Mouse (Mus musculus) embryonic stem cell, embryonic (primary cell): ENCODE measurements at regions not wholly inside any gene's neighbourhood (a gene's known extent, or its start where the extent isn't known, plus 50 kb on each side); places are given as distances from the start of the nearest gene placed in this dataset.

Experiments
- CTCF ChIA-PET, 4 experiments: fragments of 300-600 bp in 2 of 4; fragments of 350-600 bp in 2 of 4; sonication (Branson Sonifier 250); formaldehyde crosslinking; loops; one replicate each; lab custom pipeline; 2022; ENCODE audit warnings: inconsistent platforms in 2 of 4; lab: Charles Lee
- POLR2A ChIA-PET, 4 experiments: fragments of 300-600 bp in 2 of 4; fragments of 350-600 bp in 2 of 4; sonication (Branson Sonifier 250); formaldehyde crosslinking; loops; one replicate each; lab custom pipeline; 2022; ENCODE audit warnings: antibody characterized with exemption in 4 of 4, inconsistent platforms in 1 of 4; lab: Charles Lee

DNA sequence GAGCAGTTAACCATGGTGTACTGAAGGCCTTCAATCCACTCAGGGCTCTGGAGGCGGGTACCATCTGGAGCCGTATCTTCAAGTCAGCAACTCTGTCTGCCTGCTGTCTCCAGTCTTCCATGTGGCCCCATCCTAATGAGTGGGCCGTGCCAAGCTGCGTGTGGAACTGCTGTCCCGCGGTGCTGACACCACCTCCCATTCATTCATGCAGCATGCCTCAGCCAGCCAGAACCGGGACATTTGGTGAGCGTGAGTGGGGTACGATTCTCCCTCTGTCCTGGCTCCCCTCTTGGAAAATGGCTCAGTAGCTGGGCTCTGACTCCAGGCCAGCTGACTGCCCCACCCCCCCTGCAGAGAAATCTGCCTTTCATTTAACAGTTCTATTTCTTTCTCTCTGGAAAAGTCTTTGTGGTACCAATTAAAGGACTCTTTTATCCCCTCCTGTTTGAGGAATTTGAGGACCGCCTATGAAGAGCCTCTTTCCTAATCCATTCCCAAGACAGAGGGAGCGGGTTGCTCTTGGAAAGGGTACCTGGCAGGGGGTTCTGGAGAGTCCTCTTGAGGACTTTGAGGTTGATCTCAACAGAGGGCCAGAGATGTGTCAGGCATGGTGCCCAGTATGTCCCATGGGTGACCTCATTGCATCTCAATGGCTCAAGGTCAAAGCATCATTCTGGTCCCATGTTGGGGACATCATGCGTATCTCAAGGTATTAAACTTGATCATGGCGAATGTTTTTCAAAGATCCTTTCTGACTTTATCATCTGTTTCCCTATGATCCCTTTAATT is 55.5 kb upstream of the Brd7 start:
- CTCF ChIA-PET, result no interaction called here

DNA sequence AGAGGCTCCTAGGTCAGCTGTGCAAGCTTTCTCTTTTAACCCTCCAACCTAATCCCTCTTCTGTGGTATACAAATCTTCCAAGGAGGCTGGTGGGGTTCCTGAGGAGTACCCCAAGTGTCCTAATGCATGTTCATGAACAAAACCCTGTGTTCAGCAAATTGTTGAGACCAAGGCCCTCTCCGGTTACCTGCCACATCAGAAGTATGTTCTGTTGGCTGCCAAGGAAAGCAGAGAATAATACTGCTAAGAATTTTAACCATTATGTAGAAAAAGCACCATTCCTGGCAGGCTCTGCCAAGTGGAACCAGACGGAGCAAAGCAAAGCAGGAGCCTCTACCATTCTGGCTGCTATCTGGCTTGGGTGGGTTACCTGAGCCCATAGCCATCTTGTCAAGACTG is 61.3 kb upstream of the Brd7 start:
- ChIA-PET CTCF (interaction anchor here in 1 of 4 experiments (0.9 kb wide), 1 partner anchor 40 kb away, joined by 3 read pairs; no protein-coding TSS in a partner anchor), POLR2A (no interaction called here)

More for the DNA sequence above, 55.5 kb upstream of the Brd7 start:
- POLR2A ChIA-PET, result interaction anchor here in 1 of 4 experiments (0.6 kb wide), 1 partner anchor 71 kb away, joined by 3 read pairs; no protein-coding TSS in a partner anchor

DNA sequence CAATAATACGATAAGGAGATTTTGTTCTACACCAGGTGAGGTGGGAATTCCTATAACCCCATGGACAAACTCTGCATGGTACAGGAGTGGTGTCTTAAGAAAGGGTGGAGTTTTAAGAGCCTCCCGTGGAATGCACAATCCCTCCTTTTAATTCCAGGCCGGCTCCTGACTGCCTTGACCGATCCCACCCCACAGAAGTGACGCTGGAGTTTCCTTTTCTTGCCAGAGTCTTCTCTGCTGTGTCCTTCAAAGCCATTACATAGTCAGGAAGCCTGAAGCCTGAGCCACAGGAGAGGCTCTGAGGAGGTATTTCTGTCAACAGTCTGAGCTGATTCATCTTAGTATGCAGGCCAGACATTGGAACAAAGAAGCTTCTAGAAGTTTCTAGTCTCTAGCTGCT is 66.6 kb upstream of the Brd7 start:
- CTCF ChIA-PET, result interaction anchor here in 1 of 4 experiments (0.8 kb wide), 1 partner anchor 18 kb away, joined by 3 read pairs; no protein-coding TSS in a partner anchor
- POLR2A ChIA-PET, result interaction anchor here in 1 of 4 experiments (0.7 kb wide), 1 partner anchor 274 kb away, joined by 5 read pairs; no protein-coding TSS in a partner anchor

DNA sequence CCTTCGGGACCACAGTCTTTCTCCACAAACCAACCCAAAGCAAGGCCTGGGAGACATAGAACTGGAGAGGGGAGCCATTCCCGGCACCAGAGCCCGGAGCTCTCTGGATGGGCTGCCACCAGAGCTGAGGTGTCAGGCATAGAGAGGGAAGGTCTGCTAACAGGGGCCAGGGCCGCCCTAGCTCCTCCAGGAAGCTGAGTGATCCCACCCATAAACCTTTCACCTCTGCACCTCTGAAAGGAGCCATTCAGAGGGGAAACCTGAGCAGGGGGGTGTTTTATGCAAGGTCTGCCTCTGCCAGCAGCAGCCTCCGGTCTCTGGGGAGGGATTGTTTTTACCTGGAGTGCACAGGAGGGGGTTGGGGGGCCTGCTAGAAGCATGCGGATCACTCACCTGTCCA is 69.4 kb upstream of the Brd7 start:
- ChIA-PET POLR2A (no interaction called here), CTCF (interaction anchor here in 1 of 4 experiments (0.7 kb wide), 1 partner anchor 13 kb away, joined by 3 read pairs; no protein-coding TSS in a partner anchor)

DNA sequence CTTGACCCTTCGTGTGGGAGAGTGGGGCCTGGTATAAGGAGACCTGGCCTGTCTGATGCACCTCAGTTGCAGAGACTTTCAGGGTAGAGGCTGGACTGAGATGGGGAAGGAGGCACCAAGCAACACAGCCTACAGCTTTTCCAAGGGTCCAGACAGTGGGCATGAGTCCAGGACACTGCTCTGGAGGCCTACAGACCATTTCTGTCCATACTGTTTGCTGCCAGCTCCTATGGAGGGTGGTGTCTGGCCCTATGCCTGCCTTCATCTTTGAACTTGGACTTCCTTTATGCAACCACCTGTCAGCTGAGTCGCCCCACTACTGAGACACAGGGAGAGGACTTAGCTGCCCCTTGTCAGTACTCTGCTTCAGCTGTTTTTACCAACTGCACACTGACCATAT is 73.7 kb upstream of the Brd7 start:
- CTCF ChIA-PET, result interaction anchor here in 1 of 4 experiments (0.6 kb wide), 1 partner anchor 587 kb away, joined by 7 read pairs; no protein-coding TSS in a partner anchor
- POLR2A ChIA-PET, result no interaction called here

DNA sequence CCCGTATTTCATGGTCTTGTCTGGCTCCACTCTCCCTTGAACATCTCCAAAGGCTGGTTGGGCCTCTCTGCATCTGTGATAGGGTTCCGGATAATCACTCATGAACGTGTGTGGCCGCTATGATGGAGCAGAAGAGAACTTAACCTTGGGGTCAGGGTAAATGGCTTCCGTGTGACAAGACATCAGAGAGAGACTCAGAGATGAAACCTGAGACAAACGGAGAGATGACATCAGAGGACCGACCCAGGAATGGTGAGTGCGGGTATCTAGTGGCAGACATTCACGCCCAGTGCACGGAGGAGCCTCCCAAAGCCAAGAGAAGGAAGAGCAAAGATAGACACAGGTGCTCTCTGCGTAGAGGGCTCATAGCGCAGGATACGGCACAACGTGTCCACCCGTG is 78.2 kb upstream of the Brd7 start:
- CTCF ChIA-PET, result no interaction called here
- POLR2A ChIA-PET, result no interaction called here

DNA sequence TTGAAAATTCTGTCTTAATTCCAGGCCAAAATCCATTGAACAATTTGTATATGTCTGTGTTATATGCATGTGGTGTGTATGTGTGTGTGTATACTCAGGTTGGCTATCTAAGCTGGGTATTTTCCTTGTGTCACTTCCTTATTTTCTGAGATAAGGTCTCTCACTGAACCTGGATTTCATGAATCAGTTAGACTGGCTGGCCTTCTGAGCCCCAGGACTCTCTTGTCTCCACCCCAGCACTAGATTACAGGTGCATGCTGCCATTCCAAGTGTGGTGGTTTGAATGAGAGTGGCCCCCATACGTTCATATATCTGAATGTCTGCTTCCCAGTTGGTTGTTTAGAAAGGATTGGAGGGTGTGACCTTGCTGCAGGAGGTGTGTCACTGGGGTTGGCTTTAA is 77.8 kb upstream of the Nkd1 start:
- CTCF ChIA-PET, result no interaction called here

DNA sequence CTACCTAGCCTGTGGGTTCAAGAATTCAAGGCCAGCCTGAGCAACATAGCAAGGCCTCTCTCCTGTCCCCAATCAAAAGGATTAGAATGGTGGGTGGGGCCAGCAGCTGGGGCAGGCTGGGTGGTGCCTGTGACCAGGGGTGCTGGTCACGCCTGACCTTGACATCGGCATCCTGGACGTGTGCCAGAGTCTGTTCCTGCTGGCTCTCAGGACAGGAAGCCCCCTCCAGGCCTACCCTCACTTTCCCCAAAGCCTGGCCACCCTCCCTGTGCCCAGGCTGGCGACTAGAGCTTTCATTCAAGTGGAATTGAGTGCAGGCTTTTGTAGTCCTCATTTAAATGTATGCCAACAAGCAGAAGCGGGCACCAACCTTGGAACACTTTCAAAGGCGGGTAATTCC is 73.7 kb upstream of the Nkd1 start:
- ChIA-PET POLR2A (no interaction called here), CTCF (no interaction called here)

More for the DNA sequence above, 77.8 kb upstream of the Nkd1 start:
- POLR2A ChIA-PET, result no interaction called here

DNA sequence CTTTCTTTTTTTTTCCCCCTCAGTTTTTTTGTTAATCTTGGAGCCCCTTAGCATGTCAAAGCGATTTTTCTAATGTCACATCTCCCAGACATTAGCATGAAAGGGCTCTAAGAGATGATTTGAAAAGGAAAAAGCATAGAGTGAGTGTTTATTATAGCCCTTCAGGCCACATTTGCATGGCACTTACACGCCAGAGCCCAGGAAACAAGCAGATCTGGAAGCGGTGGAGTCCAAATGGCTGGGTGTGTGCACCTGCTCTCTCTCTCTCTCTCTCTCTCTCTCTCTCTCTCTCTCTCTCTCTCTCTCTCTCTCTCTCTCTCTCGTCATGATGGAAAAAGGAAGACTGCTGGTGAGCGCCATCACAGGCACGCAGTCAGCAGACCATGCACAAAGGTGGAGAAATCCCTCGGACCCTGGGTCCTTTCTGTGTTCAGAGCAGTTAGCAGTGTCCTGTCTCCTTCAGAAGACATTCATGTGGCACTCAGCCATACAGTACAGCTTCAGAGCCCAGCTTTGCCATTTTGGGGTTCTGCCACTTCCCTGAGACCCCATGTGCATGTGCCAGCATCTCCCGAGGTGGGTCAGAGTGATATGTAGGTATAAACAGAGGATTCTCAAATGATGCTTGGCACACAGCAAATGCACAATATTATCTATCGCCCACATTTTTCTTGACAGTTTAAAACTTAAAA is 73.2 kb upstream of the Nkd1 start:
- ChIA-PET CTCF (interaction anchor here in 2 of 4 experiments (0.5 to 0.7 kb wide), 2 partner anchors 33 to 204 kb away, joined by 4 read pairs; no protein-coding TSS in a partner anchor), POLR2A (no interaction called here)

DNA sequence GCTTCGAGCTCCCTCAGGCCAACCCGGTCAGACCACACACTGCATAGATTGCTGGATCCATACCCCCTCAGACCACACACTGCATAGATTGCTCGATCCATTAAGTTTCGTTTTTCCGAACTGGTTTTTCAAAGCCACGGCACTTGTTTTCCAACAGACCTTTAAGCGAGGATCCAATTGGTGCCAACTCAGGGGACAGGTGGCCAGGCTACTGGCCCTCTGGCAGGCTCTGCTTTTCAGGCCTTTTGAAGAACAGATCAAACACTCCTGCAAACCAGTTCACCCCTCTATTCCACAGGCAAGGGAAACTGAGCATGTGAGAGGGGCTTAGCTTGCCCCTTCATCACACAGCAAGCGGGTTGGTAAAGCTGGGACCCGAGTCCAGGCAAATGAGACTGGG is 72.2 kb upstream of the Nkd1 start:
- CTCF ChIA-PET, result interaction anchor here in 1 of 4 experiments (0.5 kb wide), 1 partner anchor 34 kb away, joined by 4 read pairs; no protein-coding TSS in a partner anchor

DNA sequence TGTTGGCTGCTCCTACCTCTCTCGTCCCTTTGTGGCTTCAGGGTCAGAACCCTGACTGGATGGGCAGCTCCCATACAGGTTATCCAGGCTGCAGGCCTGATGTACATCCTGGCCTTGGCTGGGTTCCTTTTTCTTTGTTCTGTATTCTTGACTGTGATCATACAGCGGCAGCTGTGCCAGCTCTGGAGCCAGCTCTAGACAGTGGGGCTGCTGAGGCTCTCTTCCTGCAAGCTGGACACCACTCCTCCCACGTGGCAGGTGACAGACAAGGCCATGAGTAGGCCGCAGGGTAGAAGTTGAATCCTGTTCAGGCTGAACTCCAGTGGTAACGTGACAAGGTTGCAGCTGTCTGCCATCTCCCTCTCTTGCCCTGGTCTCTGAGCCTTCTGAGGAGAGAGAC is 71.6 kb upstream of the Nkd1 start:
- POLR2A ChIA-PET, result interaction anchor here in 2 of 4 experiments (0.6 kb wide), 2 partner anchors 29 to 184 kb away, joined by 3 read pairs; no protein-coding TSS in a partner anchor
- CTCF ChIA-PET, result interaction anchor here in 1 of 4 experiments (0.6 kb wide), 1 partner anchor 184 kb away, joined by 4 read pairs; no protein-coding TSS in a partner anchor

More for the DNA sequence above, 72.2 kb upstream of the Nkd1 start:
- POLR2A ChIA-PET, result interaction anchor here in 1 of 4 experiments (0.6 kb wide), 1 partner anchor 501 kb away, joined by 3 read pairs; no protein-coding TSS in a partner anchor

DNA sequence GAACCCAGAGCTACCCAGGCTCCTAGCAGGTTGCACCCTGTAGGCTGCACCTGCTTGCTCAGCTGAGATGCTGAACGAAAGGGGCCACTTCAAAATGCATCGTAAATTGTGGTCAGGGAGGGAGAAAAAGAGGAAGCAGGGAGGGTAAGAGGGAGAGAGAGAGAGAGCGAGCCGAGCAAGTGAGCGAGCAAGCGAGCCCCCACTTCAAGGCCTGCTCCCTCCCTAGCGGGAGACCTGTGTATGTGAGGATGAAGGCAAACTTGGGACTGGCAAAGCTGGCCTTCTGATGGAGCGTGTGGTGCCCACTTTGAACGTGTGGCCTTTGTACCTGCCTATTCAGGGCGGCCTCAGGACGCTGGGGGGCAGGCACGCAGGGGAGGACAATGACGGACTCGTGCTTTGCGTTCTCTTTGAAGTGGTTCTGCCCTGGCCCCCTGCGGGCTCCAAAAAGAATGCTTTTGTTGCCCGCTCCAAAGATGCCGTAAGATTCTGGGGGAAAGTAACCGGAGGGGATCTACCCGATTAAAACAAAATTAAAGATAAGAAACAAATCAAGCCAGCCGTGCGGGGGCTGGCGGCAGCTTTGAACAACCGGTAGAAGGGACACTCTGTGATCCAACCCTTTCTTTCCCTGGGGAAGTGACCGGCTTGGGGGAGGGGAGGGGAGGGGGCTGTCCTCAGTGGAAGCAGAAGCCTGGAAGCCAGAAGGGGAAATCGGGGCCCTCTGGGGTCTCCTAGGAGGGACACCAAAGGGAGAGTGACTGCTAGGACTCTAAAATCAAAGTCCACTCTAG is 70.1 kb upstream of the Nkd1 start:
- ChIA-PET POLR2A (interaction anchor here in 1 of 4 experiments (0.5 to 0.7 kb wide), 2 partner anchors 175 to 1585 kb away, joined by 4 read pairs; no protein-coding TSS in a partner anchor), CTCF (interaction anchor here in 2 of 4 experiments (0.6 to 0.7 kb wide), 4 partner anchors 20 to 1375 kb away, joined by 3 to 5 read pairs (median 4); no protein-coding TSS in a partner anchor)

DNA sequence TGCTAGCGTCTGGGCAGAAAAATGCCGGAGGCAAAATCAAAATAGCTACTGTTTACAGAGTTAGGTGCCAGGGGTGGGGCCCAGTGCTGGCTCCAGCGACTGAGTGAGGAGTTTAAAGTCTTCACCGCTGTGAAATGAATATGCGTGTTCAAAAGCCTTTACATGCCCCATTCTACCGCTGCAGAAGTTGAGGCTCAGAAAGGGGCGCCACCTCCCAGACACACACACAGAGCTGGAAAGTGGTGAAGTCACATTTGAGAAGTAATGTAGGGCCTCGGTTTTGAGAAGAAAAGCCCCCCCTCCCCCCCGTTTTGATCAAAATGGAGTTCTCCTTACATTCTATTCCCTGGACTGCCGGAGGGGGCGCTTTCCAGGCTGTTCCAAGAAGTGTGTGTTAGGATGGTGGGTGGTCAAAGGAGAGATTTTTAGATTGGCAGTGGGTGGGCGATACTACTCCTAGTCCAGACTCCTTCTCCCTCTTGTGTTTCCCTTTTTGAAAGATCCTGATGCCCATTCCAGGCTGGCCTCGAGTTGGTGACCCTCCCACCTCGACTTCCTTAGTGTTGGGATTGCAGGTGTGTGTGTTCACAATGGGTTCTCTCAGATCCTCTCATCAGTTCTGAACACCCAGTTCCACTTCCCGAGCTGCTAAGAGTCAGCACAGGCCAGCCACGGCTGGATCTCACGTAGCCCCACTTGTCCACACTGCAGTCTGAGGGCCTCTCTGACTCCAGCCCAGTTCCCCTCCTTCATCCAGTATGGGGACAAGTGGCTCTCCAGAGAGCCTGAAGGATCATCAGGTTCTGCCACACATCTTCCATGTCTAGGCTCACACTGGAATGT is 69.3 kb upstream of the Nkd1 start:
- ChIA-PET POLR2A (no interaction called here), CTCF (interaction anchor here in 1 of 4 experiments (0.7 kb wide), 1 partner anchor 900 kb away, joined by 4 read pairs; no protein-coding TSS in a partner anchor)

DNA sequence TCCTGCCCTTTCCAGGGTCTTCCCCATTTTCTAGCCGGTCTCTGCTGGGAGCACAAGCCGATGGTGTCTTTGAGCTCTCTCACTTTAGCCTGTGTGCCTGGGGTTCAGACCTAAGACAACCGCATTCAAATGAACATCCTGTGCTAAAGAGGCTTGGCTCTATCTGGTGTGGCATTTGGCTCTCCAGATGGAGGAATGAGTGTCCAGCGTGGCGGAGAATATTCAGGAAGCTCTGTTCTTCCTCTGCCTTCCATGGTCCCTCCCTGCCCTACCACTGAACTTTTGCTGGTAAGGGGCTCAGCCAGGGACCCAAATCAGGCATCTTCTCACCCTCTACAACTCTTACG is 68.7 kb upstream of the Nkd1 start:
- ChIA-PET POLR2A (no interaction called here), CTCF (no interaction called here)

DNA sequence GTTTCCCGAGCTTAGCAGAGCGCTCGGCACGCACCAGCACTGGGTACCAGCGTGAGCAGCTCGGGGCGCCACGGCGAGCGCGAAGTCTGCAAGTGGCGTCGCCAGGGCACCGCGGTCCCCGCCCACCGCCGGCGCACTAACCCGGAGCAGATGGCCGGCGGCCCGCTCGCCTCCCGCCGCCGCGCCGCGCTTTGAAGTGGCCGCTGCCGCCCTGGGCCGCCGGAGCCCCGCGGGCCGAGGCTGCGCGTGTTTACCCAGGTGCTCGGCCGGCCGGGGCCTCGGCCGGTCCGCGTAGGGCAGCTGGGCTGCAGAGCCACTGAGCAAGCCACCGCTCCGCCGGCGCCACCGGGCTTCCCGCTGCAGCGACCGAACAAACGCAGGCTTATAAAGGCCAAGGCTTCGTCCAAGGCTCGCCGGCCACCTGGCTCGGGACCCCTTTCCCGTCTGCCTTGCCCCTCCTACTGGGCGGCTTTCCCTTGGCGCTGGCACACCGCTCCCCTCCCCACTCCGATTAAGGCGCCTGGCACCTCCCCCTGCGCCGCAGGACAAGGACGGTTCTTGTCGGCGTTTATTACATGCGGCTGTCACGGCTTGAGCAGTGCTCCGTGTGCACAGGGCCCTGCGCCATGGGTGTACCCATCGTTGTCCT is 67.0 kb upstream of the Nkd1 start:
- CTCF ChIA-PET, result interaction anchor here in 1 of 4 experiments (1.2 kb wide), 1 partner anchor 71 kb away, joined by 3 read pairs; no protein-coding TSS in a partner anchor
- POLR2A ChIA-PET, result no interaction called here

DNA sequence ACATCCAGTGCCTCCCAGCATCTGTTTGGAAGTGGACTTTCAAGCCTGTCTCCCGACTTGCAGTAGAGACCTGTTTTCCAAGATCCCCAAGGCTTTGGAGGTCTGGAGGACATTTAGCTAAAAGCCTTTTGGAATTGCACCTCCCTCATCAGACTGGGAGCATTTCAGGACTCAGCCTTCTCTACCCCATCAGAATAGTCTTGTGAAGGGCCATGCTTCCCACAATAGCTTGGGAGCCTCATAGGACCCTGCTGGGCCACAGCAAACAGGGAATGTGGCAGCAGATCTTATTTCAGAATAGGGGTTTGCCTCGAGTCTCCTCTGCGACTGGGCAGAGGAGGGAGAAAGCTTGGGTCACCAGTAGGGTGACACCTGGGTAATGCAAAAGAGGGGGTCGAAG is 66.2 kb upstream of the Nkd1 start:
- ChIA-PET CTCF (interaction anchor here in 2 of 4 experiments (0.7 to 1.2 kb wide), 2 partner anchors 24 to 72 kb away, joined by 3 read pairs; no protein-coding TSS in a partner anchor), POLR2A (no interaction called here)
